ENCODE assay signal across 18 mouse cellular contexts in the genomic region with DNA sequence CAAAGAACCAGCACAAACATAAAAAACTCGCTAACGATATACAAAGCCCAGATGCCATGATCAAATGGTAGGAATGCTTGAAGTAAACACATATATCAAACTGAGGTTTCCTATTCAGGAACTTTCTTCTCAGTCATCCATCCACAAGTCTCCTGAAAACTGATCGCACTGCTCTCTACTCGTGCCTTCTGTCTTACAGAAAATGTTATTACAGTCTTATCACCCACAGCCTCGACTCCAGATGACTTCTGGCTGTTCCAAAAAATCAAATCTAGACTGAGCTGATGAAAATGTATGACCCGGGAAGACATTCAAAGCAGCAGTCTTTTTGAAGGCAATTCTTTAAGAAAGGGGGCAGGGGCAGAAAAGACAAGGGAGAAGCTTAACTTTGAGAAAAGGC.
"Had no signal": no experiment of that assay in that cellular context is flagged by ENCODE, and none has a peak within 500 bp of the region (broad histone marks: within the 10 kb centered on the region; RNA-seq: fewer than 3 reads in every experiment).

No protein-coding gene starts in this region.

- H3K36me3 ChIP-seq: midbrain, embryonic 12.5 days; neural tube, embryonic 13.5 days; neural tube, embryonic 15.5 days had no signal

- H3K9me3 ChIP-seq: midbrain, embryonic 12.5 days; neural tube, embryonic 13.5 days; neural tube, embryonic 15.5 days had no signal

- H3K4me1 ChIP-seq: midbrain, embryonic 12.5 days had no signal

- H3K27ac ChIP-seq: midbrain, embryonic 12.5 days; neural tube, embryonic 13.5 days; neural tube, embryonic 15.5 days had no signal

- ATAC-seq: midbrain, embryonic 16.5 days had no signal

- DNase-seq: lung, adult 18-20 months; lung, embryonic 14.5 days; lung, postnatal 10 days; lung, postnatal 4 days; midbrain, embryonic 14.5 days; retina, postnatal 1 day; right cerebral cortex, adult 18-20 months; right cerebral cortex, postnatal 25 days; right cerebral cortex, postnatal 4 days; spleen, adult 18-20 months; thymus, adult 18-20 months; thymus, postnatal 14 days; thymus, postnatal 36 days had no signal

- H3K4me3 ChIP-seq: midbrain, embryonic 12.5 days; myocyte; neural tube, embryonic 13.5 days; neural tube, embryonic 15.5 days had no signal

- H3K9ac ChIP-seq: lung, embryonic 14.5 days; midbrain, embryonic 12.5 days; neural tube, embryonic 13.5 days; neural tube, embryonic 15.5 days had no signal

- H3K27me3 ChIP-seq: midbrain, embryonic 12.5 days; neural tube, embryonic 13.5 days; neural tube, embryonic 15.5 days had no signal

- H3K4me2 ChIP-seq: lung, embryonic 14.5 days; midbrain, embryonic 12.5 days; neural tube, embryonic 13.5 days; neural tube, embryonic 15.5 days had no signal
